Mouse (Mus musculus): ENCODE measurements around the gene Olfr1224-ps1.

DNA sequence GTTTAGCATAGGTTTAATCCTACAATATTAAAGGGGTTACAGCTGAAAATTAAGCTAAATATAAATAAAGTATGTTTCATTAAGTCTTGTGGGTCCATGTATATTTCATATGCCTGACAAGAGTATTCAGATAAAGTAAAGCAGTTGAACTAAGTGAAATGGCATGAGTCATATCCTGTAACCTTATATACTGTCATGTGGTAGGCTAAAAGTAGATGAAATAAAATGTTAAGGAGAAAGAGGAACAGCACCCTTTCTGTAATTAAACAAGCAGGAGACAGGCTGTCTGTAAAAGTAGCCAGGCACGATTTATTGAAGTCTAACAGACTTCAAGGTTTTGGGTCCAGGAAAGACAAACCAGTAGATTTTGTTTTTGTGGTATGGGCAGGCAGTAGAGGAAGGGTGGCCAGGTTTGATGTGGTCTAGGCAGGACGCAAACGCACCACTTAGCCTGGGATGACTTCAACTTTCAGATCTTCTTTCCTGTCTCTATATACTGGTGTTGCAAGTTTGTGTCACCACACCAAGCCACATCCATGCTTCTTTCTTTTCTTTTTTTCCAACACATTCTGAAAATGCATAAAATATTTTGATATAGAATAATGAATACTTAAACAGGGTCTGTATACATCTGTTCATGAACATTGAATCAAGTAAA lies 32.6 kb upstream of the Olfr1224-ps1 start:
- TF ChIP-seq GATA1 (IDR thresholded peaks at IDR 0.05; ENCODE audit: borderline replicate concordance, low read length) (no peak), CTCF (IDR thresholded peaks at IDR 0.05; ENCODE audit: low read depth, low read length) (no peak), POLR2AphosphoS5 (IDR thresholded peaks at IDR 0.05; ENCODE audit: insufficient replicate concordance, low read depth, low read length) (no peak), GATA2 (IDR thresholded peaks at IDR 0.05; ENCODE audit: borderline replicate concordance, low read depth, low read length) (no peak), TAL1 (conservative IDR thresholded peaks at IDR 0.05; ENCODE audit: low read depth, low read length) (no peak)

Data from G1E (cell line).